Mouse (Mus musculus): ENCODE results near the gene Fam193a. TPM values are rescaled to one million over a fixed set of nuclear protein-coding genes. Genes with fewer than 3 reads are reported as not detected.

Gene Fam193a
- polyA plus RNA-seq, 1 experiment from 2014 or later, result 14.4 TPM

- Histone ChIP-seq H3K9ac (ENCODE audit: low read length) (no peak overlapping the region), H3K4me2 (no peak overlapping the region), H3K9me3 (ENCODE audit: control insufficient read depth, low read length) (no peaks in the 10 kb centered on the region), H3K4me3 (ENCODE audit: low read depth, low read length) (no peak overlapping the region), H3K27ac (ENCODE audit: low read depth, low read length) (no peak overlapping the region), H3K36me3 (ENCODE audit: control insufficient read depth, insufficient read depth, low read length) (peaks cover 44% of the 10 kb centered on the region), H3K4me1 (ENCODE audit: control insufficient read depth, insufficient read depth, low read length) (no peaks in the 10 kb centered on the region), H3K27me3 (ENCODE audit: control insufficient read depth, insufficient read depth, low read length) (no peaks in the 10 kb centered on the region)
- ATAC-seq (ENCODE audit: low FRiP score), result no peak
- no peak for DNase-seq (ENCODE audit: low spot score, missing footprints)
- 92% methylated on average over 6 of the region's 6 CpGs for WGBS
Observed at GRCm38 (mm10) chr5:34461841-34462240, 92.1 kb downstream of the Fam193a start.

GRCm38 (mm10) chr5:34466079-34466478 is 96.3 kb downstream of the Fam193a start:
- Histone ChIP-seq H3K27ac (ENCODE audit: low read depth, low read length) (no peak overlapping the region), H3K4me3 (ENCODE audit: low read depth, low read length) (no peak overlapping the region), H3K4me1 (ENCODE audit: control insufficient read depth, insufficient read depth, low read length) (no peaks in the 10 kb centered on the region), H3K4me2 (no peak overlapping the region), H3K36me3 (ENCODE audit: control insufficient read depth, insufficient read depth, low read length) (peaks cover 29% of the 10 kb centered on the region), H3K9me3 (ENCODE audit: control insufficient read depth, low read length) (no peaks in the 10 kb centered on the region), H3K9ac (ENCODE audit: low read length) (no peak overlapping the region), H3K27me3 (ENCODE audit: control insufficient read depth, insufficient read depth, low read length) (no peaks in the 10 kb centered on the region)
- DNase-seq (ENCODE audit: low spot score, missing footprints) (no peak), ATAC-seq (ENCODE audit: low FRiP score) (no peak)
- 86% methylated on average over 1 of the region's 1 CpGs for WGBS

DNA sequence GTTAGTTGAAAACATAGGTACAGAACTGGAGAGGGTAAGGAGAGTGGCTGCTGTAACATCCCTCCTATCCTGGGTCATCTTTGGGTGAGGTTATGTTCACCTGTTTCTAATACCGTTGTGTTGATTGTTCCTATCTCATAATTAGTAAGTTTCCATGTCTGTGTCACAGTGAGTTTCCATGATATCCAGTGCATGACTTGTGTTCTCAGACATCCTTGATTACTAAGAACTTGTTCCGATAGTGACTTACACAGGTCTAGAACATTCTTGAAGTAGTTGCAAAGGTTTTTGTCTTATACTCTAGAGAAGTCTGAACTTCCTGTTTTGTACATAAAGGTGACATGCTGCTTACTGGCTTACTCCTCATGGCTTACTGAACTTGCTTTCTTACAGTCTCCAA is 96.9 kb downstream of the Fam193a start:
- Histone ChIP-seq H3K27me3 (ENCODE audit: control insufficient read depth, insufficient read depth, low read length) (no peaks in the 10 kb centered on the region), H3K4me2 (no peak overlapping the region), H3K36me3 (ENCODE audit: control insufficient read depth, insufficient read depth, low read length) (peaks cover 23% of the 10 kb centered on the region), H3K9ac (ENCODE audit: low read length) (no peak overlapping the region), H3K9me3 (ENCODE audit: control insufficient read depth, low read length) (no peaks in the 10 kb centered on the region), H3K4me3 (ENCODE audit: low read depth, low read length) (no peak overlapping the region), H3K4me1 (ENCODE audit: control insufficient read depth, insufficient read depth, low read length) (no peaks in the 10 kb centered on the region), H3K27ac (ENCODE audit: low read depth, low read length) (no peak overlapping the region)
- DNase-seq (ENCODE audit: low spot score, missing footprints) (no peak), ATAC-seq (ENCODE audit: low FRiP score) (no peak)
- 92% methylated on average over 2 of the region's 2 CpGs for WGBS

DNA sequence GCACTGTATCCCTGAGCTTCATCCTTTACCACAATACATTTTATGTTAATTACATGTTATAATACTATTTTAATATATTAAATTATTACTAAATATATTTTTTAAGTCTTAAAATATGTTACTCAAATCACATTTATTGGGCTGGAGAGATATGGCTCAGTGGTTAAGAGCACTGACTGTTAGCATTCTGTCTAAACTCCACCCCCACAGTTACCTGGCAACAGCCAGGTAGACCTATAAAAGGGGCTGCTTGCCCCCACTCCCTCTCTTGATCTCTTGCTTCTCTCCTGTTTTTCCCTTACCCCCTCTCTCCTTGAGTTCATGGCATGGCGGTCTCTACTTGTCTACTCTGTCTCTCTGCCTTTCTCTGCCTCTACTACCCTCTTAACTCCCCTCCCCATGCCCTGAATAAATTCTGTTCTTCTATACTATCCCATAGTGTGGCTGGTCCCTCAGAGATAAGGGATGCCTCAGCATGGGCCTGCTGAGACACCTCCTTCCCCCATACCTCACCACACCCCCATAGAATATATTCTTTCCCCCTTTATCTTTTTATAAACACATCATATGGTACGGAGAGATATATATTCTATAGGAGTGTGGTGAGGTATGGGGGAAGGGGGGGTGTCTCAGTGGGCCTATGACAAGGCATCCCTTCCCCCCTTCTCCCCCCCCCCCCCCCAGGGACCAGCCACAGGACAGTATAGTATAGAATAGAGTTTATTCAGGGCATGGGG is 98.5 kb downstream of the Fam193a start:
- no peak overlapping the region for H3K9ac ChIP-seq (ENCODE audit: low read length)
- DNase-seq (ENCODE audit: low spot score, missing footprints), result no peak
- H3K27ac ChIP-seq (ENCODE audit: low read depth, low read length), result no peak overlapping the region
- no peak overlapping the region for H3K4me3 ChIP-seq (ENCODE audit: low read depth, low read length)
- H3K9me3 ChIP-seq (ENCODE audit: control insufficient read depth, low read length), result no peaks in the 10 kb centered on the region
- H3K4me2 ChIP-seq, result no peak overlapping the region
- peaks cover 18% of the 10 kb centered on the region for H3K36me3 ChIP-seq (ENCODE audit: control insufficient read depth, insufficient read depth, low read length)
- WGBS, result 98% methylated on average over 2 of the region's 2 CpGs
- no peaks in the 10 kb centered on the region for H3K4me1 ChIP-seq (ENCODE audit: control insufficient read depth, insufficient read depth, low read length)
- ATAC-seq (ENCODE audit: low FRiP score), result no peak
- H3K27me3 ChIP-seq (ENCODE audit: control insufficient read depth, insufficient read depth, low read length), result no peaks in the 10 kb centered on the region

DNA sequence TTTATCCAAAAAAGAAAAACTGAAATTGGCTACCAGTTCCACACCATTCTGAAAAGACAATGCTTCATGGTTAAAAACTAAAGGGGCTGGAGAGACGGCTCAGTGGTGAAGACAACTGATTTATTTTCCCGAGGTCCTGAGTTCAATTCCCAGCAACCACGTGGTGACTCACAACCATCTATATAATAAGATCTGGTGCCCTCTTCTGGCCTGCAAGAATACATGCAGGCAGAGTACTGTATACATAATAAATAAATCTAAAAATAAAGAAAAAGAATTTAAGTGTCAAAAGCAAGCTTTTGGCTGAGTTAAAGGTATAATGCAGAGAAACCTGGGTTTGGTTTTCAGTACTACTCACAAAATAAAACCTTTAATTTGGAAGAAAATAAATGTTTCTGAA is 111.2 kb downstream of the Fam193a start:
- H3K9ac ChIP-seq (ENCODE audit: low read length), result no peak overlapping the region
- H3K27ac ChIP-seq (ENCODE audit: low read depth, low read length), result no peak overlapping the region
- no peaks in the 10 kb centered on the region for H3K9me3 ChIP-seq (ENCODE audit: control insufficient read depth, low read length)
- no peaks in the 10 kb centered on the region for H3K27me3 ChIP-seq (ENCODE audit: control insufficient read depth, insufficient read depth, low read length)
- ATAC-seq (ENCODE audit: low FRiP score) (no peak), DNase-seq (ENCODE audit: low spot score, missing footprints) (no peak)
- peaks cover 23% of the 10 kb centered on the region for H3K36me3 ChIP-seq (ENCODE audit: control insufficient read depth, insufficient read depth, low read length)
- 77% methylated on average over 3 of the region's 3 CpGs for WGBS
- no peaks in the 10 kb centered on the region for H3K4me1 ChIP-seq (ENCODE audit: control insufficient read depth, insufficient read depth, low read length)
- H3K4me3 ChIP-seq (ENCODE audit: low read depth, low read length), result no peak overlapping the region
- no peak overlapping the region for H3K4me2 ChIP-seq

- H3K36me3 ChIP-seq (ENCODE audit: control insufficient read depth, insufficient read depth, low read length), result peaks cover 11% of the 10 kb centered on the region; the same call in 1 of the 2 replicates
- no peaks in the 10 kb centered on the region for H3K9me3 ChIP-seq (ENCODE audit: control insufficient read depth, low read length)
- DNase-seq (ENCODE audit: low spot score, missing footprints) (no peak), ATAC-seq (ENCODE audit: low FRiP score) (no peak)
- H3K9ac ChIP-seq (ENCODE audit: low read length), result no peak overlapping the region
- no peak overlapping the region for H3K4me3 ChIP-seq (ENCODE audit: low read depth, low read length)
- H3K4me2 ChIP-seq, result no peak overlapping the region
- no peaks in the 10 kb centered on the region for H3K4me1 ChIP-seq (ENCODE audit: control insufficient read depth, insufficient read depth, low read length)
- WGBS, result 93% methylated on average over 15 of the region's 15 CpGs
- no peaks in the 10 kb centered on the region for H3K27me3 ChIP-seq (ENCODE audit: control insufficient read depth, insufficient read depth, low read length)
- H3K27ac ChIP-seq (ENCODE audit: low read depth, low read length), result no peak overlapping the region
Observed at GRCm38 (mm10) chr5:34485731-34486130, 116.0 kb downstream of the Fam193a start.

GRCm38 (mm10) chr5:34487320-34488090 is 117.8 kb downstream of the Fam193a start:
- 84% methylated on average over 6 of the region's 6 CpGs for WGBS
- no peak for ATAC-seq (ENCODE audit: low FRiP score)

DNA sequence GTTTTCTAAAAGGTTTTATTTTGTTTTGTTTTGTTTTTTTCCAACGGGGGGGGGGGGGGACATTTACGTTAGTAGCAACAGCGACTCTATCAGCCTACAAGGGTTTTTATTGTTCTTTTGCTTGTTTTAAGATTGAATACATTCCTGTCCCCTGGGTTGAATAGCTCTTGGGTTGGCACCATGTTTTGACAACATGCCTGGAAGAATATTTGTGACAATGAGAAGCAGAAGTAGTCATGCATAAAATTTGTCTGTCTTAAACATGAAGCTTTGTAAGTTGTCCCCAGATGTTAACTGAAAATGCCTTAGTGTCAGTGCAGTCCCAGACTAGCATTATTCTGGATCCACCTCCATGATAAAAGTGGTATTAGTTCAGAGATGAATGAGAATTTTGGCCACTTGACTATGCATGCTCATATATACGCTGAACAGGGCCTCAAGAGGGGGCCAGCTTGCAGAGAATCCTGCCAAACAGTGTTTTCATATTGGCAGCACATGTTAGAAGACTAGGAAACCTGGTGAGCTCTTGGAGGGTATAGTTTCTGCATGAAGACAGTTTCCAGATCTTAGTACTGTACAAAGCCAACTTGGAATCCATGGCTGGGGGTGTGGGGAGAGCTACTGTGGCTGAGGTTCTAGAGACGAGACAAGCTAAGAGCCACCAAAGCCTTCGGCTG is 119.1 kb downstream of the Fam193a start:
- no peak overlapping the region for H3K4me2 ChIP-seq
- peaks cover 6% of the 10 kb centered on the region; the same call in 1 of the 2 replicates for H3K36me3 ChIP-seq (ENCODE audit: control insufficient read depth, insufficient read depth, low read length)

More at GRCm38 (mm10) chr5:34487320-34488090, 117.8 kb downstream of the Fam193a start:
- Histone ChIP-seq H3K9me3 (ENCODE audit: control insufficient read depth, low read length) (no peaks in the 10 kb centered on the region), H3K27me3 (ENCODE audit: control insufficient read depth, insufficient read depth, low read length) (no peaks in the 10 kb centered on the region), H3K4me2 (no peak overlapping the region), H3K27ac (ENCODE audit: low read depth, low read length) (no peak overlapping the region), H3K4me3 (ENCODE audit: low read depth, low read length) (no peak overlapping the region), H3K36me3 (ENCODE audit: control insufficient read depth, insufficient read depth, low read length) (peaks cover 6% of the 10 kb centered on the region; the same call in 1 of the 2 replicates), H3K9ac (ENCODE audit: low read length) (no peak overlapping the region), H3K4me1 (ENCODE audit: control insufficient read depth, insufficient read depth, low read length) (no peaks in the 10 kb centered on the region)
- no peak for DNase-seq (ENCODE audit: low spot score, missing footprints)

DNA sequence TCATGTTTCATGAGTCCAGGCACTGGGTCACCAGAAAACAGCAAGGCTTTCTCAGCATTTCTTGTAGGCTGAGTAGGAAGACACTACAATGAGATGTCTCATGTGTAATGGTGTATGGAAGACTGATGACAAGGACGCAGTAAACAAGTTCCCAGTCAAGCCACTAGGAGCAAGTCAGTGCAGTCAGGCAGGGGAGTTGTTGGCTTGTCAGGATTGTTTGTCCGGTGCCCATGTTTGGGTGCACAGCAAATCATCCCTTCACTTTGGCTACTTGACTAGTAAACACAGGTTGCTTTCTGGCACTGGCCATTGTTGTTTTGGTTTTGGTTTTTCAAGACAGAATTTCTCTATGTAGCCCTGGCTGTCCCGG is 119.7 kb downstream of the Fam193a start:
- H3K9ac ChIP-seq (ENCODE audit: low read length), result no peak overlapping the region
- no peak overlapping the region for H3K4me2 ChIP-seq
- H3K27me3 ChIP-seq (ENCODE audit: control insufficient read depth, insufficient read depth, low read length), result no peaks in the 10 kb centered on the region
- H3K9me3 ChIP-seq (ENCODE audit: control insufficient read depth, low read length), result no peaks in the 10 kb centered on the region
- 83% methylated on average over 3 of the region's 3 CpGs for WGBS
- no peak for ATAC-seq (ENCODE audit: low FRiP score)
- H3K4me3 ChIP-seq (ENCODE audit: low read depth, low read length), result no peak overlapping the region
- no peak for DNase-seq (ENCODE audit: low spot score, missing footprints)
- no peak overlapping the region for H3K27ac ChIP-seq (ENCODE audit: low read depth, low read length)
- peaks cover 6% of the 10 kb centered on the region; the same call in 1 of the 2 replicates for H3K36me3 ChIP-seq (ENCODE audit: control insufficient read depth, insufficient read depth, low read length)
- no peaks in the 10 kb centered on the region for H3K4me1 ChIP-seq (ENCODE audit: control insufficient read depth, insufficient read depth, low read length)

More for the DNA sequence above, 119.1 kb downstream of the Fam193a start:
- H3K27me3 ChIP-seq (ENCODE audit: control insufficient read depth, insufficient read depth, low read length), result no peaks in the 10 kb centered on the region
- ATAC-seq (ENCODE audit: low FRiP score) (no peak), DNase-seq (ENCODE audit: low spot score, missing footprints) (no peak)
- no peaks in the 10 kb centered on the region for H3K9me3 ChIP-seq (ENCODE audit: control insufficient read depth, low read length)
- 79% methylated on average over 6 of the region's 6 CpGs for WGBS
- no peak overlapping the region for H3K9ac ChIP-seq (ENCODE audit: low read length)
- no peaks in the 10 kb centered on the region for H3K4me1 ChIP-seq (ENCODE audit: control insufficient read depth, insufficient read depth, low read length)
- H3K27ac ChIP-seq (ENCODE audit: low read depth, low read length), result no peak overlapping the region
- H3K4me3 ChIP-seq (ENCODE audit: low read depth, low read length), result no peak overlapping the region
